Mouse (Mus musculus): ENCODE data around the gene Arl14ep. TPM values are rescaled to one million over a fixed set of nuclear protein-coding genes. Genes with fewer than 3 reads are reported as not detected.

The Arl14ep gene
- polyA plus RNA-seq (2014; fragmentation: Illumina TruSeq; extraction: RNeasy Lipid Tissue Mini Kit (QIAGEN cat#74804)), result 60.9 TPM

GRCm38 (mm10) chr2:106973959-106974639 lies at the start of gene Arl14ep:
Arl14ep (minus strand) TSS chr2:106974424.

Other genes with a start within 250 kb of the Arl14ep start
- gene Fshb, start 85.2 kb upstream of the Arl14ep start, polyA plus RNA-seq (2014; fragmentation: Illumina TruSeq; extraction: RNeasy Lipid Tissue Mini Kit (QIAGEN cat#74804)), result not detected

Data from ovary, adult 10 weeks (tissue).